Mouse (Mus musculus) monocyte, adult 2 months (primary cell): ENCODE measurements around the gene Neu1.
"Not testable (repeated sequence)": the region's sequence is repeated elsewhere in the genome, so short reads cannot be mapped to it uniquely, and the experiment has no call there.

Source experiments
- DNase-seq, 2 experiments: peaks; one replicate each; pipeline ENCODE4 v3.0.0; 2022; ENCODE audit warnings: low spot score in 2 of 2, low read depth in 1 of 2

Gene Neu1

GRCm38 (mm10) chr17:34931061-34931734 is at the start of gene Neu1:
Gene Neu1, plus strand, starts transcription at chr17:34931253.
- peak; percentile 94 for DNase-seq

DNA sequence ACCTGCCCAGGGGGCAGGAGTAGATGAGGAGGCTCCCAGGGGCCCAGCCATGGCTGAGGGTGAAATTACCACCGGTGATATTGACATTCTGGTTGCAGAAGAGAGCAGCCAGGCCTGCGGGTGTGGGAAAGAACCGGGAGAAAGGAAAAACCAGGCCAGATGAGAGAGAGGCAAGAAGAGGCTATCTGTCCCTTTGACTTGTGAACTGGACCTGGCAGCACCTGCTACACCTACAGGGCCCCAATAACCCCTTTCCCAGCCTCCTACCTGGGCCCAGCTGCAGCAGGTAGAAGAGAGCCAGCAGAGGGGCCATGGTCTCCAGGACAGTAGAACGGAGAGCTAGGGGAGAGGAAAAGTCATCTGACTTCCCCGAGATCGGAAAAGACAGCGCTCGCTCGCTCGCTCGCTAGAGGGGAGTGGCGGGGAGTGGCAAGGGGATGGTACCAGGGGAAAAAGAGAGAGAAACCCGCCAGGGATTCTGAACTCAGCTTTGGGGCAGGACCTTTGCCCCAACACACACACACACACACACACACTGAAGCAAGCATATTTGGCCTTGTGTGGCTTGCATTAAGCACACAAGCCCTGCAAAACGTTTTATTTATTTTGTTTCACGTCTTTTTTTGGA is 49.3 kb upstream of the Neu1 start, which contains the start of gene Gm20547:
Gene Gm20547 (minus strand): TSS at position 360 of the 628 bp plus-strand sequence.
- DNase-seq, result no peak

- no peak for DNase-seq
These were observed 47.7 kb upstream of the Neu1 start for GRCm38 (mm10) chr17:34883332-34883731.

DNA sequence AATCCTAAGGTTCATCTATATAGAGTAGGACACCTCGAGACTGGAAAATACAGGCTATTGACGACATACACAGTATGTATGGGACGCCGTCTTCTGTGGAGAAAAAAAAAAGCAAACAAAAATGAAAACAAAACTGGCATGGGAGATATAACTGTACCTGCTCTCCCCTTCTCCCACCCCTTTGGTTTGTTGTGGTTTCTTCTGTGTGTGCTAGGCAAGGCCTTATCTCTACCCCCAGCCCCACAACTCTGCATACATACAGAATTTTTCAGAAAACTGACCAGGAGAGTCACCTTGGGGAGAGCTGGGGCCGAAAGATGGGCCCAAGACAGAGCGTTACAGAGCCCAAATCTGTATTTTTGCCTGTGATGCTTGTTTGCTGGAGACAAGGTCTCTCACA is 46.3 kb upstream of the Neu1 start:
- DNase-seq, result no peak

DNA sequence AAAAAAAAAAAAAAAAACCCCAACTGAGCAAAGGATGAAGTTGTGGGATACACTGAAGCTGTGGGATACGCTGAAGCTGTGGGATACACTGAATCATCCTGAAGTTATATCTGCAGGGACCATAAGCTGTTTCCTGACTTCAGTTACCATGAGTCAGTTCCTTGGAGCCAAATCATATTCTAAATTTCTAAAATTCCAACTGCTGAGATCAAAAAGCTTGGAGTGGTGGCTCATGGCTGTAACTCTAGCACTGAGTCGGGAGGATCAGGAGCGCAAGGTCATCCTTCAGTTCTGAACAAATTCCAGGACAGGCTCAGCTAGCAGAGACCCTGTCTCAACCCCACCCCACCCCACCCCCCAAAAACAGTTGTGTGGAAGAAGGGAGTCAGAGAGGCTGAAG is 45.4 kb upstream of the Neu1 start:
- no peak for DNase-seq

- no peak for DNase-seq
These were observed 43.1 kb upstream of the Neu1 start for GRCm38 (mm10) chr17:34887942-34888341.

GRCm38 (mm10) chr17:34890074-34890743 is 40.8 kb upstream of the Neu1 start:
- no peak for DNase-seq

- DNase-seq, result no peak
These were observed 39.7 kb upstream of the Neu1 start for GRCm38 (mm10) chr17:34891377-34891776.

- no peak for DNase-seq
These were observed 37.8 kb upstream of the Neu1 start for GRCm38 (mm10) chr17:34893072-34893824.

DNA sequence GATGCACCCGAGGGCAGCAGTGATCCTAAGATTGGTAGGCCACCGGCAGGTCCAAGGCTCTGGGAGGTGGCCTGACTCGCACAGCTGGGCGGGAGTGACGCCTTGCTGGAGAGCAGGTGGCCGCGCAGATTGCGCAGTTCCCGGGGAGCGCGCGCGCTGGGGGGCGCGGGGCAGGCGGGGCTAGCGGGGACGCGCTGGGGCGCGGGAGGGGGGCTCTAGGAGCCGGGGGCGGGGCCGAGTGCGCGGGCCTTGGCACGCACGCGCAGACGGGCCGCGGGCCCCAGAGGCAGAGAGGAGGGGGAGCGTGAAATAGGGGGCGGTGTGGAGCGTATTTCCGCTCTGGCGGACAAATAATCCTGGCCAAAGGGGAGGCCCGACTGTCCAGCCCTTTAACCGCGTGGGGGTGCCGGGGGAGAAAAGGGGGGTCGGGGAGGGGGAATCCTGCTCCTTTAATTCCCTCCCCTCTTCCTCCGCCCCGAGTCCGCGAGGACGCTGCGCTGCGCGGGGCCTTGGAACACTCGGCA is 36.9 kb upstream of the Neu1 start:
- DNase-seq, result peak; percentile 18 to 72

- no peak for DNase-seq
These were observed 36.1 kb upstream of the Neu1 start for GRCm38 (mm10) chr17:34894801-34895530.

GRCm38 (mm10) chr17:34895724-34896123 is 35.3 kb upstream of the Neu1 start:
- no peak for DNase-seq

GRCm38 (mm10) chr17:34896366-34896765 is 34.7 kb upstream of the Neu1 start:
- DNase-seq, result no peak

- no peak for DNase-seq
These were observed 33.5 kb upstream of the Neu1 start for GRCm38 (mm10) chr17:34897373-34898159.

DNA sequence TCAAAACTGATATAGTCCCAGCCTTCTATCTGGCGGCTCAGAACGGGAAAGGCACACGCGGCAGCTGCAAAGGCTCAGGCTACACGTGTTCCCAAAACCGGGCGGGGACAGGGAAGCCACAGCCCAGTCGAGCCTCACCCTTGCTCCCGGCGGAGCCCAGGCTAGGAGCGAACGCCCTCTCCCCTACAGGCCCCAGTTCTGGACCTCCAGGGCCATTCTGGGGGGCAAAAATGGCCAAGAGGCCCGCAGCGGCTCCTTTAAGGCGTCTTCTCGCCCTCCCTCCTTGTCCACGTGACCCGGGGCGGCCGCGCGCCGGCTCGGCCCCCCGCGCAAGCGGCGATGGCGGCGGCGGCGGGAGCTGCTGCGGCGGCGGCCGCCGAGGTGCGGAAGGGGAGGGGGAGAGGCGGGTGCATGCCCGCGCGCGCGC is 32.9 kb upstream of the Neu1 start, which contains the start of the genes C2 and Ehmt2:
Gene C2 (minus strand): TSS at position 106 of the 427 bp plus-strand sequence.
Gene Ehmt2 (plus strand): TSS at position 310 of the 427 bp plus-strand sequence.
- peak; percentile 22 to 51 for DNase-seq

DNA sequence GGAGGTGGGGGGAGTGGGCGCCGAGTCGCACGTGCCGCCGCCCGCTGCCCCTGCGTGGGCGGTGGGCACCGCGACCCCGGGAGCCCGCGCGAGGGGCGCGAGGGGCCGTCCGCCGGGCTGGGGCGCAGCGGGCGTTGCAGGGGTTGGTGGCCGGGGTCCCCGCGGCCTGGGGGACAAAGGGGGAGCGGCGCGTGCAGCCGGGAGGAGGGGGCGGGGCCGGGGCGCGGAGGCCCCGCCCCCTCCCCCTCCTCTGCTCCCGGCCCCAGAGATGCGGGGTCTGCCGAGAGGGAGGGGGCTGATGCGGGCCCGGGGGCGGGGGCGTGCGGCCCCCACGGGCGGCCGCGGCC is 32.4 kb upstream of the Neu1 start:
- no peak for DNase-seq

DNA sequence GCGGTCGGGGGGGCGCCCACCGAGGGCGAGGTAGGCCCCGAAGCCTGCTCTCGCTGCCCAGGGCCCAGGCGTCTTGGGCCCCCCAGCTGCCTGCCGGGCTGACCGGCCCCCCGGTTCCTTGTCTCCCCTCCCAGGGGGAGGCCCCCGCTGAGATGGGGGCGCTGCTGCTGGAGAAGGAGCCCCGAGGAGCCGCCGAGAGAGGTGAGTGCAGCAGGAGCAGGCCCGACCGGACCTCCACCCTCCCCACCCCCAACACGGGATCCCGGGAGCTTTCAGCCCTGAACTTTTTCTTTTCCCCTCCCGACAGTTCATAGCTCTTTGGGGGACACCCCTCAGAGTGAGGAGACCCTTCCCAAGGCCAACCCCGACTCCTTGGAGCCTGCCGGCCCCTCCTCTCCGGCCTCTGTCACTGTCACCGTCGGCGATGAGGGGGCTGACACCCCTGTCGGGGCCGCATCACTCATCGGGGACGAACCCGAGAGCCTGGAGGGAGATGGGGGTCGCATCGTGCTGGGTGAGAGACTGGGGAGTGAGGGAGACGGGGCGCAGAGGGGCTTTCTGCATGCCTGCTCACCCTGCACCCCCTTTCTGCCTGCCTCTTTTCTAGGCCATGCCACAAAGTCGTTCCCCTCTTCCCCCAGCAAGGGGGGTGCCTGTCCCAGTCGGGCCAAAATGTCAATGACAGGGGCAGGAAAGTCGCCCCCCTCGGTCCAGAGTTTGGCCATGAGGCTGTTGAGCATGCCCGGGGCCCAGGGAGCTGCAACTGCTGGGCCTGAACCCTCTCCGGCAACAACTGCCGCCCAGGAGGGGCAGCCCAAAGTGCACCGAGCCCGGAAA is 31.8 kb upstream of the Neu1 start:
- peak in 1 of 2 experiments; percentile 32 for DNase-seq

DNA sequence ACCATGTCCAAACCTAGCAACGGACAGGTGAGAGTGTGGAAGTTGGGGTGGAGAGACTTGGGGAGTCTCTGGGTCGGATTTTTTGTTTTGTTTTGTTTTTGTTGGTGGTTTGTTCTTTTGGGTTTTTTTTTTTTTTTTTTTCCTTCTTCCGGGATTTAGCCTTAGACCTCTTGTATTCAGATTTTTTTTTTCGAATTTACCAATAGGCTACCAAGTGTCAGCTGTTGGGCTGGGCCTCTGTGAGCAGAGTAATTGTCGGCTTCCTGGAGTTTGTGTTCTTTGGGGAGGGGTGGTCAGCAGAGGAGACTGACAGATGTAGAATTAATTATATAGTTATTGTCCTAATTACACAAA is 31.2 kb upstream of the Neu1 start:
- DNase-seq, result no peak

GRCm38 (mm10) chr17:34900826-34901225 is 30.2 kb upstream of the Neu1 start:
- DNase-seq, result not testable (repeated sequence)
